Mouse (Mus musculus): ENCODE results near the gene Lcp1. TPM values are rescaled to one million over a fixed set of nuclear protein-coding genes. Genes with fewer than 3 reads are reported as not detected.
A peak's percentile ranks its signal among the peaks of the same experiment; 100 is the strongest.
"Not testable (repeated sequence)": the region's sequence is repeated elsewhere in the genome, so short reads cannot be mapped to it uniquely, and the experiment has no call there.

Lcp1 gene
- 11.2 and 22.3 TPM in 2 replicates for polyA plus RNA-seq (2014; fragmentation: Nextera tagmentation; extraction: Ambion mirVana)

- Histone ChIP-seq H3K36me3 (ENCODE audit: control insufficient read depth, insufficient read depth, low read length) (no peaks in the 10 kb centered on the region), H3K4me1 (ENCODE audit: control insufficient read depth, insufficient read depth, low read length) (no peaks in the 10 kb centered on the region), H3K9ac (ENCODE audit: low read depth, low read length) (peak within 1 kb of the TSS; percentile 53), H3K4me3 (ENCODE audit: low read length) (peak within 1 kb of the TSS; percentile 59), H3K27me3 (ENCODE audit: control insufficient read depth, insufficient read depth, low read length) (no peaks in the 10 kb centered on the region), H3K27ac (ENCODE audit: low read depth, low read length) (no peak within 1 kb of the TSS; the same call in 1 of the 2 replicates), H3K4me2 (replicated peaks; ENCODE audit: low read depth, low read length) (peak within 1 kb of the TSS; percentile 94), H3K9me3 (ENCODE audit: control insufficient read depth, low read length) (no peaks in the 10 kb centered on the region)
- peak; percentile 97 for ATAC-seq (ENCODE audit: low FRiP score, low TSS enrichment)
- WGBS, result under 1% methylated on average over 42 of the region's 42 CpGs
These were observed at the start of gene Lcp1, which contains the start of gene Lrrc63 for GRCm38 (mm10) chr14:75130501-75131318. TSS of gene Lcp1 (plus strand) at chr14:75131101. TSS of gene Lrrc63 (minus strand) at chr14:75130881.

DNA sequence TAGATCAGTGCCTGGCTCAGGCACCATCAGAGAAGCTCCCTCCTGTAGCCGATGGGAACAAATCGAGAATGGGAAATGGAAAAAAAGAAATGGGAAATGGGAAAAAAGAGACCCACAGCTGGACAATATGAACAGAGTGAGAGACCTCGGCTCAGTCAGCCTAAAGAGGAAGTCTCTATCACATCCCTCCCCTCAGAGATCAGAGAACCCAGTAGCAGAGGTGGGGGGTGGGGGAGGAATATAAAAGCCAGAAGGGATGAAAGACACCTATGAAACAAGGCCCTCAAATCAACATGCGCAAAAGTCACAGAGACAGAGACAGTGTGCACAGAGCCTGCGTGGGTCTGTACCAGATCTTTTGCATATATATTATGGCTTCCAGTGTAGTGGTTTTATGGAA is 27.9 kb upstream of the Lcp1 start:
- 90% methylated on average over 5 of the region's 5 CpGs for WGBS
- no peaks in the 10 kb centered on the region for H3K36me3 ChIP-seq (ENCODE audit: control insufficient read depth, insufficient read depth, low read length)
- no peak overlapping the region for H3K4me2 ChIP-seq (replicated peaks; ENCODE audit: low read depth, low read length)
- H3K4me3 ChIP-seq (ENCODE audit: low read length), result no peak overlapping the region
- H3K4me1 ChIP-seq (ENCODE audit: control insufficient read depth, insufficient read depth, low read length), result no peaks in the 10 kb centered on the region
- no peaks in the 10 kb centered on the region for H3K27me3 ChIP-seq (ENCODE audit: control insufficient read depth, insufficient read depth, low read length)
- H3K9ac ChIP-seq (ENCODE audit: low read depth, low read length), result no peak overlapping the region
- no peak overlapping the region for H3K27ac ChIP-seq (ENCODE audit: low read depth, low read length)
- no peaks in the 10 kb centered on the region for H3K9me3 ChIP-seq (ENCODE audit: control insufficient read depth, low read length)
- no peak for ATAC-seq (ENCODE audit: low FRiP score, low TSS enrichment)

DNA sequence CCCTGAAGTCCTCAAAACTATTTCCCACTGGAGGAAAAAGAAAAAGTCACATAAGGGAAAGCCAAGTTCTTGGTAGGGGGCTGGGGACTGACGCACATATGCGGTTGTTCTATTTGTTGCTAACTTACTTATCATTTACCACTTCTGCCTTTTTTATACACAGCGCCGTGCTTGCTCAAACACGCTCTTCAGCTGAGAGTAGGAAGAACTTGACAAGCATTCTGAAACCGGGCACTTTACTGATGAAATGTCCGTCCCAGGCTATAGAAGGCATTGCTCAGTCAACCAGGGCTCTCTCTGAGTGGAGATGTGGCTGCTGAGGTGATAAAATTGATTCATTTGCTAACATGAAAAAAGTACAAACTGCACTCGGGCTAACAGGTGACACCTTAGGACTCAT is 9.2 kb upstream of the Lcp1 start:
- no peak overlapping the region for H3K27ac ChIP-seq (ENCODE audit: low read depth, low read length)
- 68% methylated on average over 8 of the region's 8 CpGs for WGBS
- no peak overlapping the region for H3K4me3 ChIP-seq (ENCODE audit: low read length)
- H3K9ac ChIP-seq (ENCODE audit: low read depth, low read length), result no peak overlapping the region
- H3K27me3 ChIP-seq (ENCODE audit: control insufficient read depth, insufficient read depth, low read length), result no peaks in the 10 kb centered on the region
- H3K36me3 ChIP-seq (ENCODE audit: control insufficient read depth, insufficient read depth, low read length), result no peaks in the 10 kb centered on the region
- ATAC-seq (ENCODE audit: low FRiP score, low TSS enrichment), result no peak
- H3K4me2 ChIP-seq (replicated peaks; ENCODE audit: low read depth, low read length), result no peak overlapping the region
- no peaks in the 10 kb centered on the region for H3K9me3 ChIP-seq (ENCODE audit: control insufficient read depth, low read length)
- H3K4me1 ChIP-seq (ENCODE audit: control insufficient read depth, insufficient read depth, low read length), result no peaks in the 10 kb centered on the region

DNA sequence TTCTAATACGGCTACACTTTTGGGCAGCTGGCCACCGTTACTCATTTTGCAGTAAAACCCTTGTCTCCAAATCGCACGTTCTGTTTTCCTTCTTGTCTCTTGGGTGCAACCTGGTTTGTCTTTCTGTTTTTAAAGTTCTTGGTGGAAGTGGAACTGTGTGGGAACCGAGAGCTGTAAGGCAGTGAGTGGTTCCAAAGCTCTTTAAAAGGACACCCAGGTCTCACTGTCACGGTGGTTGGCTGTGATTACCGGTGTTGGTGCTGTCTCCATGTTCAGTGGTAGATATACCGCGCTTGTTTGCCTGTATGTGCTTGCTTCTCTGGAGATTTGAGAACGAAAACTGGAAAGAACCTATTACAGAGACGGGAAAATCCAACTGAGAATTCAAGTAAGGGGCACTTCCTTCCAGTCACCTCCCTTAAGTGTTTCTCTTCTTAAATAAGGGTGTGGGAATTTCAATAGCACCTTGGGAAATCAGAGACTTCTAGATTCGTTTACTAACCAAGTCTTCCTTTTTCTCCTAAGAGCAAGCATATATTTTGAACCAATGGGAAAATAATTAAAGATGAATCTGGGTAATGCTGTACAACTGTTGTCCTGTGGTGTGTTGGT is 529 bp downstream of the Lcp1 start:
- Histone ChIP-seq H3K36me3 (ENCODE audit: control insufficient read depth, insufficient read depth, low read length) (no peaks in the 10 kb centered on the region), H3K4me2 (replicated peaks; ENCODE audit: low read depth, low read length) (peak overlapping the region; percentile 94), H3K4me1 (ENCODE audit: control insufficient read depth, insufficient read depth, low read length) (no peaks in the 10 kb centered on the region), H3K4me3 (ENCODE audit: low read length) (peak overlapping the region; percentile 59), H3K27ac (ENCODE audit: low read depth, low read length) (no peak overlapping the region; the same call in 1 of the 2 replicates), H3K9me3 (ENCODE audit: control insufficient read depth, low read length) (no peaks in the 10 kb centered on the region), H3K9ac (ENCODE audit: low read depth, low read length) (no peak overlapping the region), H3K27me3 (ENCODE audit: control insufficient read depth, insufficient read depth, low read length) (no peaks in the 10 kb centered on the region)
- ATAC-seq (ENCODE audit: low FRiP score, low TSS enrichment), result peak; percentile 1; the same call in 1 of the 2 replicates
- 4% methylated on average over 12 of the region's 12 CpGs for WGBS

DNA sequence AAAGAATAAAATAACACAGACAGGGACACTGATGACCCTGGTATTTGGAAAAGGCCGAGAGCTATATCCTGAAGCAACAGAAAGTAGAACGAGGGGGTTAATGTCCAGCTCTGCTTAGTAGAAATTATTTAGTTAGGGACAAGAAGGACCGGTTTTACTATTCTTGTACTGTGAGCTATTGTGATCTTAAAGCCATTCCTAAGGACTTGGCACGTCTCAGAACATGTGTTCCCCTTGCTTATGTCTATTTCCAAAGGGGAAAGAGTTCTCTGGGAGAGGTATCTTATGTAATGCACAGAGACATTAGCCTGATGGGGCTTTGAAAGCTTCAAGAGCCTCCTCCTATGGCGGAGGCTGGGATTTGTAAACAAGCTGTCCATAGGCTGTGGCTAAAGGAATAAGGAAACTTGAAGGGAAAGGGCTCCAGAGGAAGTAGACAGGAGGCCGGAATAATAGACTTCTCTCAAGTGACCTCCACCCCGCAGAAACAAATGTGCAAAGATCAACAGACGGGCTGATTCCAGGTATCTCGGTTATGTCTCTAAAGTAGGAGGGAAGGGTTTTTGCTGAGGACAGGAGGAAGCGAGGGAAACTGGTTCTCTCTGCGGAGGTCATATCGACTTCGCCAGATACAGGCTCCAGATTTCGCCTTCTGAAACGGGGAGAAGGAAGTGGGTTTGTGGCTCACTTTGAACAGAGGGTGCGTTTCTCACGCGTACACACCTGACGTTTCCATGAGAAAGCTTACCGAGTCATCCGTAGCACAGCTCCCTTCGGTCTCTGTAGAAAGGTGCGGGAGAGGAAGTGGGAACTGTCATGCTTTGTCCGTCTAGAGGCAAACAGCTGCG is 5.4 kb downstream of the Lcp1 start:
- Histone ChIP-seq H3K9ac (ENCODE audit: low read depth, low read length) (no peak overlapping the region), H3K4me3 (ENCODE audit: low read length) (peak overlapping the region; percentile 19; the same call in 1 of the 2 replicates), H3K4me1 (ENCODE audit: control insufficient read depth, insufficient read depth, low read length) (no peaks in the 10 kb centered on the region), H3K27me3 (ENCODE audit: control insufficient read depth, insufficient read depth, low read length) (no peaks in the 10 kb centered on the region), H3K36me3 (ENCODE audit: control insufficient read depth, insufficient read depth, low read length) (no peaks in the 10 kb centered on the region), H3K4me2 (replicated peaks; ENCODE audit: low read depth, low read length) (peak overlapping the region; percentile 13; the same call in 1 of the 2 replicates), H3K27ac (ENCODE audit: low read depth, low read length) (no peak overlapping the region), H3K9me3 (ENCODE audit: control insufficient read depth, low read length) (no peaks in the 10 kb centered on the region)
- 71% methylated on average over 25 of the region's 25 CpGs for WGBS
- ATAC-seq (ENCODE audit: low FRiP score, low TSS enrichment), result no peak

DNA sequence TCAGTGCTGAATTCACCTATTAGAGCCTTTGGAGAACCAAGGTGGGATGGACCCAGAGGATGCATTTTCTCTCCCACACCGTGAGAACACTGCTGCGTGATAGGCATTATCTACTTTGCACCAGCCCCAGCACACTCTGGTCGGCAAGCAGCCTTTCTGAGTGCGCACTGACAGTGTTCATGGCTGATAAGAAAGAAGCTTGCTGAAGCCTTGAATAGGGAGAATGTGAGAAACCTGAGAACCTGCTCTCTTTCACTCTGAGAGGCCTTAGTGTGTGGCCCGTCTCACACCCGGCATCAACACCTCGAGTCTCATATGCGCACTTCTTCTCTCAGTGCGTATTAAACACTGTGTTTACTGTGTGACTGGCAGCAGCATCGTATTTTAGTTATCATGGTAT is 7.6 kb downstream of the Lcp1 start:
- Histone ChIP-seq H3K27ac (ENCODE audit: low read depth, low read length) (no peak overlapping the region), H3K4me1 (ENCODE audit: control insufficient read depth, insufficient read depth, low read length) (no peaks in the 10 kb centered on the region), H3K4me2 (replicated peaks; ENCODE audit: low read depth, low read length) (no peak overlapping the region), H3K36me3 (ENCODE audit: control insufficient read depth, insufficient read depth, low read length) (no peaks in the 10 kb centered on the region), H3K9me3 (ENCODE audit: control insufficient read depth, low read length) (no peaks in the 10 kb centered on the region), H3K4me3 (ENCODE audit: low read length) (no peak overlapping the region), H3K9ac (ENCODE audit: low read depth, low read length) (no peak overlapping the region), H3K27me3 (ENCODE audit: control insufficient read depth, insufficient read depth, low read length) (no peaks in the 10 kb centered on the region)
- no peak for ATAC-seq (ENCODE audit: low FRiP score, low TSS enrichment)
- 78% methylated on average over 10 of the region's 10 CpGs for WGBS

DNA sequence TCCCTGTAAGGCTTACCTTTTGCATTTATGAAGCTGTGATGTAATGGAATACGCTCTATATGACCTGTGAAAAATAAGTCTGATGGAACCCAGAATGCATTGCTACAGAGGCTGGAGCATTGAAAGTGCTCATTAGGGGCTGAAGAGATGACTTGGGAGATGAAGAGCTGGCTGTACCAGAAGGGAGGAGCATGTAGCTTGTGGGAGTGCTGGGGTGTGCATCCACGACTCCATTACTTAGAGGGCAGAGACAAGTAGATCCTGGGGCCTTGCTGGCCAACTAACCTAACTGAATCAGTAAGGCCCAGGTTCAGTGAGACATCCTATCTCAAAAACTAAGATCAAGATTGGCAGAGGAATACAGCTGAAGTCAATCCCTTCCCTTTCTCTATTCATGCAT is 8.3 kb downstream of the Lcp1 start:
- no peaks in the 10 kb centered on the region for H3K9me3 ChIP-seq (ENCODE audit: control insufficient read depth, low read length)

GRCm38 (mm10) chr14:75147706-75148105 is 16.8 kb downstream of the Lcp1 start:
- H3K4me2 ChIP-seq (replicated peaks; ENCODE audit: low read depth, low read length); H3K27ac ChIP-seq (ENCODE audit: low read depth, low read length); H3K4me3 ChIP-seq (ENCODE audit: low read length); ATAC-seq (ENCODE audit: low FRiP score, low TSS enrichment); H3K27me3 ChIP-seq (ENCODE audit: control insufficient read depth, insufficient read depth, low read length); H3K36me3 ChIP-seq (ENCODE audit: control insufficient read depth, insufficient read depth, low read length); H3K9ac ChIP-seq (ENCODE audit: low read depth, low read length); H3K4me1 ChIP-seq (ENCODE audit: control insufficient read depth, insufficient read depth, low read length); H3K9me3 ChIP-seq (ENCODE audit: control insufficient read depth, low read length): not testable (repeated sequence)
- WGBS, result 85% methylated on average over 2 of the region's 2 CpGs

More for the DNA sequence above, 8.3 kb downstream of the Lcp1 start:
- H3K4me2 ChIP-seq (replicated peaks; ENCODE audit: low read depth, low read length), result no peak overlapping the region
- no peak overlapping the region for H3K9ac ChIP-seq (ENCODE audit: low read depth, low read length)
- H3K27me3 ChIP-seq (ENCODE audit: control insufficient read depth, insufficient read depth, low read length), result no peaks in the 10 kb centered on the region
- H3K4me3 ChIP-seq (ENCODE audit: low read length), result no peak overlapping the region
- H3K4me1 ChIP-seq (ENCODE audit: control insufficient read depth, insufficient read depth, low read length), result no peaks in the 10 kb centered on the region
- ATAC-seq (ENCODE audit: low FRiP score, low TSS enrichment), result no peak
- no peaks in the 10 kb centered on the region for H3K36me3 ChIP-seq (ENCODE audit: control insufficient read depth, insufficient read depth, low read length)
- no peak overlapping the region for H3K27ac ChIP-seq (ENCODE audit: low read depth, low read length)
- 79% methylated on average over 2 of the region's 2 CpGs for WGBS

All from kidney, embryonic 14.5 days (tissue).